Mouse (Mus musculus) spleen, adult 10 weeks (tissue): ENCODE data around the gene Spata17. TPM values are rescaled to one million over a fixed set of nuclear protein-coding genes. Genes with fewer than 3 reads are reported as not detected.

Source experiments
- polyA plus RNA-seq: library from polyadenylated mRNA; stranded (reverse); fragments of 350-450 nt; fragmentation: Illumina TruSeq; extraction: RNeasy Lipid Tissue Mini Kit (QIAGEN cat#74804); gene quantifications from one replicate; pipeline ENCODE4 v1.2.3, GENCODE M21; 2015; ENCODE audit warnings: low replicate concordance; ENCODE audit not compliant: insufficient read depth

Spata17 gene
- polyA plus RNA-seq = not detected

DNA sequence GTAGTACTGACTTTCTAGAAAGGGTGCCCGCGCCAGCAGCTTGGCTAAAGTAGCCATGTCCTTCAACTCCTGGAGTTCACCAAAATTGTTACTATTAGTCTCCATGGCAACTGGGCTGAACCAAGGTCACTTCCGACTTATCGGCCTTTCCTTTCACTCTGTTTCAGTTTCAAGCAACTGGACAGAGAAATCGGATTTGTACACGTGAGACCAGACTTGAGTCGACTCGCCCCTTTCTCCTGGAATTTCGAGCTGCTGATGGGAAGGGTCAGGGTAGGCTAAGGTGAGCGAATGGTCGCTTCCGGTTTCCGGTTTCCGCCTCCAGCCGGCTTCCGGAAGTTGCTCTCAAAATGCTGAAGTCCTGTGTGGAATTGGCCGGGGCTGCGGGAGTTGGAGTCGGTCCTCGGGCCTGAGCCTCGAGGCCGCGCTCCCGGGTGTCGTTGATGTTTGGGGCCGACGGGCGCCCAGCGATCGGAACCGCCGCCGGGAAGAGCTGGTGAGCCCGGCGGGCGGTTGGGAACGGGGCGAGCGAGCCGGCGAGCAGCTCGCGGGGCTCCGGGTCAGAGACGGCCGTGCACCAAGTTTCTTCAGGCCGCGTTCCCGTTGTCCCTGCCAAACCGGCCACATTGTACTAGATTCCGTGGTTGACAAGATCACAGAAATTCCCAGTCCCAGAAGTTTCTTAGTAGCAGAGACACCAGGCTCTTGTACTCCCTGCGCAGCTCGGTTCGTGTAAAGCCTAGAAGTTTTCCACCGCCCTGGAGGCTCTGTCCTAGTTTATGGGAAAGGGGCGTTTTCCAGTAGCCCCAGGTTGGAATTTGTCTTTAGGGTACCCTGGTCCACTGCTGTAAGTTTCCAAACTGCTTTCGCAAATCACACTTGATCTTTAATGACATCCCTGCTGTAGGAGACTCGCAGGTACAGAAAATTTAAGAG is at the start of gene Spata17, which contains the start of gene Gpatch2:
Spata17 (minus strand) TSS at position 285 of the 936 bp plus-strand sequence.
Gpatch2 (plus strand) TSS at position 328 of the 936 bp plus-strand sequence.

Other genes starting within 250 kb of the Spata17 start
- gene D1Pas1, start 248.0 kb downstream of the Spata17 start, polyA plus RNA-seq = not detected
- gene Gpatch2, start within 50 bp of the Spata17 start, polyA plus RNA-seq = 19.4 TPM